Mouse (Mus musculus) heart, adult 2 months (tissue): ENCODE results near the gene Nomo1. TPM values are rescaled to one million over a fixed set of nuclear protein-coding genes. Genes with fewer than 3 reads are reported as not detected.

Experiments used
- DNase-seq, 2 experiments: peaks; one replicate each; pipeline ENCODE4 v3.0.0; 2021
- H3K27ac ChIP-seq: fragments of 200-600 bp; 2 replicates; pipeline ENCODE4 v1.8.1; 2022
- H3K27me3 ChIP-seq: fragments of 200-500 bp; 2 replicates; pipeline ENCODE4 v1.6.1; 2012; ENCODE audit warnings: mild to moderate bottlenecking, low read length, inconsistent platforms, mixed read lengths; ENCODE audit not compliant: control insufficient read depth, insufficient read depth
- H3K36me3 ChIP-seq: fragments of 200-500 bp; 2 replicates; pipeline ENCODE4 v1.6.1; 2012; ENCODE audit warnings: low read length, inconsistent platforms; ENCODE audit not compliant: control insufficient read depth, insufficient read depth
- H3K4me1 ChIP-seq: fragments of 200-500 bp; 2 replicates; pipeline ENCODE4 v1.6.1; 2011; ENCODE audit warnings: low read length; ENCODE audit not compliant: control insufficient read depth, insufficient read depth
- H3K4me3 ChIP-seq: fragments of 200-600 bp; 2 replicates; pipeline ENCODE4 v1.8.1; 2022
- H3K79me2 ChIP-seq: fragments of 200-500 bp; replicated peaks from 2 replicates; pipeline ENCODE4 v1.6.1; 2012; ENCODE audit warnings: mild to moderate bottlenecking, inconsistent platforms, low read length, moderate library complexity, mixed read lengths; ENCODE audit not compliant: control insufficient read depth, insufficient read depth
- H3K9ac ChIP-seq: fragments of 200-500 bp; 2 replicates; pipeline ENCODE4 v1.6.1; 2012; ENCODE audit warnings: low read depth, mild to moderate bottlenecking, control low read depth, inconsistent platforms, low read length, mixed read lengths
- CTCF ChIP-seq: fragments of 200-600 bp; IDR thresholded peaks from 2 replicates; pipeline ENCODE4 v1.8.1; 2022; ENCODE audit warnings: antibody characterized with exemption, mild to moderate bottlenecking, moderate library complexity
- EP300 ChIP-seq: fragments of 200-500 bp; IDR thresholded peaks from 2 replicates; pipeline ENCODE4 v1.6.1; 2011; ENCODE audit warnings: low read depth, low read length, control low read depth; ENCODE audit not compliant: insufficient read depth
- POLR2A ChIP-seq: fragments of 200-500 bp; IDR thresholded peaks from 2 replicates; pipeline ENCODE4 v1.6.1; 2011; ENCODE audit warnings: mild to moderate bottlenecking, low read depth, low read length, control low read depth; ENCODE audit not compliant: insufficient read depth
- WGBS: fragments of 180-500 bp; shearing (Covaris S2); methylation state at CpG from one replicate; pipeline ENCODE4 v1.1.7; 2018; 5-methylcytosine and 5-hydroxymethylcytosine counted together
- intact Hi-C: fragments of 180-260 bp; cut with DNase I; formaldehyde crosslinking; loops from one replicate; pipeline ENCODE4 v1.15.1; 2025
- polyA plus RNA-seq: library from polyadenylated mRNA; depleted of rRNA; stranded (reverse); fragments of >200 nt; gene quantifications from 2 replicates; pipeline ENCODE4 v1.2.3, GENCODE M21; 2012
- total RNA-seq, 2 experiments: library from RNA; stranded (reverse); gene quantifications; 2 replicates each; pipeline ENCODE4 v1.2.3; 2021

The Nomo1 gene
- total and polyA plus RNA-seq, 3 experiments: 49.1 to 91.7 (median 88.1) TPM

- no peaks in the 10 kb centered on the region for H3K36me3 ChIP-seq
- intact Hi-C loops: no loop called here
- no peak for TF ChIP-seq EP300
- TF ChIP-seq POLR2A: no peak
- TF ChIP-seq CTCF: no peak
- no peak for DNase-seq
- no peaks in the 10 kb centered on the region for H3K79me2 ChIP-seq
- no peak overlapping the region for H3K4me3 ChIP-seq
- no peaks in the 10 kb centered on the region for H3K4me1 ChIP-seq
- H3K27me3 ChIP-seq: no peaks in the 10 kb centered on the region
- 88% methylated on average over 7 of the region's 7 CpGs for WGBS
- no peak overlapping the region for H3K27ac ChIP-seq
- no peak overlapping the region for H3K9ac ChIP-seq
These were observed 16.5 kb downstream of the Nomo1 start for GRCm38 (mm10) chr7:46049981-46050380.

GRCm38 (mm10) chr7:46052161-46052821 lies 18.8 kb downstream of the Nomo1 start:
- intact Hi-C loops: no loop called here
- Histone ChIP-seq H3K79me2 (no peaks in the 10 kb centered on the region), H3K4me3 (no peak overlapping the region), H3K27me3 (no peaks in the 10 kb centered on the region), H3K36me3 (no peaks in the 10 kb centered on the region), H3K9ac (no peak overlapping the region), H3K27ac (no peak overlapping the region), H3K4me1 (no peaks in the 10 kb centered on the region)
- DNase-seq: no peak
- TF ChIP-seq EP300: no peak
- peak; percentile 51 for TF ChIP-seq CTCF
- WGBS: 87% methylated on average over 4 of the region's 4 CpGs

GRCm38 (mm10) chr7:46053566-46053965 lies 20.1 kb downstream of the Nomo1 start:
- no peaks in the 10 kb centered on the region for H3K36me3 ChIP-seq
- no peak overlapping the region for H3K27ac ChIP-seq
- no peak for TF ChIP-seq CTCF
- TF ChIP-seq POLR2A: no peak
- no peak for TF ChIP-seq EP300
- H3K4me1 ChIP-seq: no peaks in the 10 kb centered on the region
- intact Hi-C loops: no loop called here
- H3K4me3 ChIP-seq: no peak overlapping the region
- no peaks in the 10 kb centered on the region for H3K27me3 ChIP-seq
- no peak for DNase-seq
- H3K79me2 ChIP-seq: no peaks in the 10 kb centered on the region
- no peak overlapping the region for H3K9ac ChIP-seq
- WGBS: 85% methylated on average over 3 of the region's 3 CpGs

DNA sequence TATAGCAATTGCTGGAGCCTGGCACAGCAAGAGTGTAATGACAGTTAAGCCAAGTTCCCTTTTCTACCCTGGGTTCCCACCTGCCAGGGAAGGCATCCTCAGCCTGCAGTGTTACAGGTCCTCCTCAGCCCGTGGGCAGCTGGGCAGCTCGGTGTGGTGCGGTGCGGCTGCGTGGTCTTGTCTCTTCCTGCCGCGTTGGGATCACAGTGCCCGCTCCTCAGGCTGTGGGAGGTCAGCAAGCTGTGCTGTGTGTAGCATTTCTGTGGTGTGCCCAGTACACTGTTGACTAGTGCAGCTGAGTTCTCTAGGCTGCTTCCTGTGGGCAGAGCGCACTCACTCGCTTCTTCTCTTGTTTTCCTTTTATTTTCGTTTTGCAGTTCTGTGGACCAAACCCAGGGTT lies 25.4 kb downstream of the Nomo1 start:
- Histone ChIP-seq H3K4me1 (no peaks in the 10 kb centered on the region), H3K27ac (no peak overlapping the region), H3K27me3 (no peaks in the 10 kb centered on the region), H3K4me3 (no peak overlapping the region), H3K36me3 (no peaks in the 10 kb centered on the region), H3K79me2 (no peaks in the 10 kb centered on the region), H3K9ac (no peak overlapping the region)
- peak in 1 of 2 experiments; percentile 20 for DNase-seq
- intact Hi-C loops: no loop called here
- 91% methylated on average over 11 of the region's 11 CpGs for WGBS
- TF ChIP-seq POLR2A (no peak), CTCF (no peak), EP300 (no peak)

GRCm38 (mm10) chr7:46060688-46061087 lies 27.2 kb downstream of the Nomo1 start:
- TF ChIP-seq POLR2A: no peak
- no peak for TF ChIP-seq CTCF
- no peak for TF ChIP-seq EP300
- Histone ChIP-seq H3K79me2 (no peaks in the 10 kb centered on the region), H3K9ac (no peak overlapping the region), H3K36me3 (no peaks in the 10 kb centered on the region), H3K4me3 (no peak overlapping the region), H3K4me1 (no peaks in the 10 kb centered on the region), H3K27ac (no peak overlapping the region), H3K27me3 (no peaks in the 10 kb centered on the region)
- intact Hi-C loops: no loop called here
- DNase-seq: no peak
- WGBS: 94% methylated on average over 8 of the region's 8 CpGs

- H3K9ac ChIP-seq: no peak overlapping the region
- no peaks in the 10 kb centered on the region for H3K36me3 ChIP-seq
- H3K4me3 ChIP-seq: no peak overlapping the region
- no peaks in the 10 kb centered on the region for H3K27me3 ChIP-seq
- TF ChIP-seq POLR2A (no peak), EP300 (no peak), CTCF (no peak)
- no peak overlapping the region for H3K27ac ChIP-seq
- no peak for DNase-seq
- no peaks in the 10 kb centered on the region for H3K79me2 ChIP-seq
- no peaks in the 10 kb centered on the region for H3K4me1 ChIP-seq
- WGBS: 96% methylated on average over 16 of the region's 16 CpGs
- intact Hi-C loops: no loop called here
These were observed 28.1 kb downstream of the Nomo1 start for GRCm38 (mm10) chr7:46061614-46062013.
